Mouse (Mus musculus) adrenal gland, postnatal 0 days (tissue): Measurements from ENCODE around the gene Adal. TPM values are rescaled to one million over a fixed set of nuclear protein-coding genes. Genes with fewer than 3 reads are reported as not detected.

Source experiments
- polyA plus RNA-seq: library from polyadenylated mRNA; unstranded; fragments of >200 nt; fragmentation: Nextera tagmentation; extraction: Ambion mirVana; gene quantifications from 2 replicates; pipeline ENCODE4 v1.2.1, GENCODE M21; 2015

Gene Adal
- polyA plus RNA-seq: 10.5 and 15.7 TPM in 2 replicates

GRCm38 (mm10) chr2:121140018-121140882, at the start of gene Adal, which contains the start of gene Lcmt2:
Adal (plus strand) TSS chr2:121140428.
Lcmt2 (minus strand) TSS chr2:121140653.

GRCm38 (mm10) chr2:121109695-121110094, 30.5 kb upstream of the Adal start, which contains the start of gene Tgm7:
Tgm7 (minus strand) TSS chr2:121109795.

GRCm38 (mm10) chr2:121170481-121170971, 30.3 kb downstream of the Adal start, which contains the start of gene Tubgcp4:
Tubgcp4 (plus strand) TSS chr2:121170654.

GRCm38 (mm10) chr2:121170980-121171742, 30.9 kb downstream of the Adal start, which contains the start of gene Zscan29:
Zscan29 (minus strand) TSS chr2:121171125.

Other genes with a start within 250 kb of the Adal start
- gene Ubr1, start 169.7 kb upstream of the Adal start, polyA plus RNA-seq: 11.7 and 16.9 TPM in 2 replicates
- 6.8 and 11.0 TPM in 2 replicates for gene Tmem62, start 163.4 kb upstream of the Adal start, polyA plus RNA-seq
- 44.5 and 63.5 TPM in 2 replicates for gene Ccndbp1, start 132.0 kb upstream of the Adal start, polyA plus RNA-seq
- gene Epb42, start 103.4 kb upstream of the Adal start, polyA plus RNA-seq: 1.6 and 5.2 TPM in 2 replicates
- gene Tgm5, start 54.6 kb upstream of the Adal start, polyA plus RNA-seq: 0.59 and 0.87 TPM in 2 replicates
- not detected in 2 replicates for gene Tgm7, start 30.6 kb upstream of the Adal start, polyA plus RNA-seq
- 10.3 and 14.8 TPM in 2 replicates for gene Lcmt2, start 225 bp downstream of the Adal start, polyA plus RNA-seq
- gene Tubgcp4, start 30.2 kb downstream of the Adal start, polyA plus RNA-seq: 16.6 and 29.5 TPM in 2 replicates
- 6.4 and 9.1 TPM in 2 replicates for gene Zscan29, start 30.7 kb downstream of the Adal start, polyA plus RNA-seq
- gene Trp53bp1, start 131.0 kb downstream of the Adal start, polyA plus RNA-seq: 20.4 and 25.4 TPM in 2 replicates
- 2.8 and 6.2 TPM in 2 replicates for gene Map1a, start 149.2 kb downstream of the Adal start, polyA plus RNA-seq
- gene Ppip5k1, start 215.0 kb downstream of the Adal start, polyA plus RNA-seq: 9.3 and 11.4 TPM in 2 replicates
- 6.4 and 19.6 TPM in 2 replicates for gene Ckmt1, start 217.3 kb downstream of the Adal start, polyA plus RNA-seq
- gene Strc, start 246.7 kb downstream of the Adal start, polyA plus RNA-seq: not detected in 2 replicates